Mouse (Mus musculus): ENCODE results near the gene Kcna3.

Gene Kcna3

GRCm38 (mm10) chr3:107062771-107063170 is 26.8 kb downstream of the Kcna3 start:
- no peak for DNase-seq (ENCODE audit: low spot score in 2 of 2)

GRCm38 (mm10) chr3:107065510-107066095 is 29.6 kb downstream of the Kcna3 start:
- no peak for DNase-seq (ENCODE audit: low spot score in 2 of 2)

GRCm38 (mm10) chr3:107066165-107066850 is 30.3 kb downstream of the Kcna3 start:
- no peak for DNase-seq (ENCODE audit: low spot score in 2 of 2)

GRCm38 (mm10) chr3:107067245-107067644 is 31.3 kb downstream of the Kcna3 start:
- no peak for DNase-seq (ENCODE audit: low spot score in 2 of 2)

GRCm38 (mm10) chr3:107073863-107074262 is 37.9 kb downstream of the Kcna3 start:
- no peak for DNase-seq (ENCODE audit: low spot score in 2 of 2)

GRCm38 (mm10) chr3:107075705-107076104 is 39.7 kb downstream of the Kcna3 start:
- DNase-seq (ENCODE audit: low spot score in 2 of 2), result no peak

- no peak for DNase-seq (ENCODE audit: low spot score in 2 of 2)
These were observed 40.7 kb downstream of the Kcna3 start for GRCm38 (mm10) chr3:107076658-107077057.

GRCm38 (mm10) chr3:107077101-107077500 is 41.1 kb downstream of the Kcna3 start:
- no peak for DNase-seq (ENCODE audit: low spot score in 2 of 2)

GRCm38 (mm10) chr3:107080803-107081202 is 44.8 kb downstream of the Kcna3 start:
- no peak for DNase-seq (ENCODE audit: low spot score in 2 of 2)

- DNase-seq (ENCODE audit: low spot score in 2 of 2), result no peak
These were observed 45.3 kb downstream of the Kcna3 start for GRCm38 (mm10) chr3:107081227-107081626.

GRCm38 (mm10) chr3:107084586-107084985 is 48.6 kb downstream of the Kcna3 start:
- no peak for DNase-seq (ENCODE audit: low spot score in 2 of 2)

GRCm38 (mm10) chr3:107087410-107087809 is 51.4 kb downstream of the Kcna3 start:
- no peak for DNase-seq (ENCODE audit: low spot score in 2 of 2)

Data from cerebellum, postnatal 4 days (tissue).